Mouse (Mus musculus) midbrain, embryonic 10.5 days (tissue): ENCODE measurements around the gene Nav2. TPM values are rescaled to one million over a fixed set of nuclear protein-coding genes. Genes with fewer than 3 reads are reported as not detected.

Source experiments
- DNase-seq: peaks from one replicate; pipeline ENCODE4 v3.0.0-alpha.2; 2017; ENCODE audit warnings: low spot score
- H3K27ac ChIP-seq: fragments of 300-500 bp; sonication (generic); replicated peaks from 2 replicates; pipeline ENCODE4 v1.5.1; 2016; ENCODE audit warnings: mild to moderate bottlenecking
- H3K27me3 ChIP-seq: fragments of 300-500 bp; sonication (generic); 2 replicates; pipeline ENCODE4 v1.6.1; 2016; ENCODE audit warnings: low read depth, mild to moderate bottlenecking; ENCODE audit not compliant: poor library complexity, severe bottlenecking
- H3K36me3 ChIP-seq: fragments of 300-500 bp; sonication (generic); 2 replicates; pipeline ENCODE4 v1.6.1; 2016; ENCODE audit warnings: mild to moderate bottlenecking, moderate library complexity
- H3K4me1 ChIP-seq: fragments of 300-500 bp; sonication (generic); 2 replicates; pipeline ENCODE4 v1.6.1; 2016
- H3K4me3 ChIP-seq: fragments of 300-500 bp; sonication (generic); 2 replicates; pipeline ENCODE4 v1.5.1; 2016; ENCODE audit warnings: mild to moderate bottlenecking, moderate library complexity
- H3K9me3 ChIP-seq: fragments of 300-500 bp; sonication (generic); replicated peaks from 2 replicates; pipeline ENCODE4 v1.6.1; 2016; ENCODE audit warnings: mild to moderate bottlenecking
- WGBS: fragments of 180-500 bp; shearing (Covaris S2); methylation state at CpG from one replicate; pipeline ENCODE4 v1.1.7; 2016; 5-methylcytosine and 5-hydroxymethylcytosine counted together
- polyA plus RNA-seq: library from polyadenylated mRNA; unstranded; fragments of >200 nt; fragmentation: Nextera tagmentation; extraction: Ambion mirVana; gene quantifications from 2 replicates; pipeline ENCODE4 v1.2.1, GENCODE M21; 2016

Nav2 gene
- polyA plus RNA-seq, 1 experiment from 2014 or later = 13.7 TPM

DNA sequence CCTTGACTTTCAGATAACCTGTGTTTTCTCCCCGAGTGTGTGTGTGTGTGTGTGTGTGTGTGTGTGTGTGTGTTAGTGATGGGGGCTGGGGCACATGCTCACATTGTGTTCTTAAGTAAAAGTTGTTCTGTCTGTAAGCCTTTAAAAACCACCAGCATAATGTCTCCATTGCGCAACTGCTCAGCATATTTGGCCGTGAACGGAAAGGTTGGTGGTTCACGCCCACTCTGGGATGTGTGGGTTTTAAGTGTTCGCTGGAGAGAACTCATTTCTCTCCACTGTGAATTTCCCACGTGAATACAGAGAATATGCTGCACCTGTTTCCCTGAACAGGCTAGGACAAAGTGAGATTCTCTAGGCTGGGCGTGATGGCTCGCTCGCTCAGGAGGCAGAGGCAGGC, 542.7 kb downstream of the Nav2 start:
- 87% methylated on average over 10 of the region's 10 CpGs for WGBS
- no peak for DNase-seq
- H3K4me1 ChIP-seq = peaks cover 21% of the 10 kb centered on the region
- H3K27ac ChIP-seq = peak overlapping the region; percentile 23; the same call in 1 of the 2 replicates
- peaks cover 9% of the 10 kb centered on the region for H3K27me3 ChIP-seq
- no peak overlapping the region for H3K4me3 ChIP-seq
- H3K36me3 ChIP-seq = peaks cover 25% of the 10 kb centered on the region
- H3K9me3 ChIP-seq = no peaks in the 10 kb centered on the region

GRCm38 (mm10) chr7:49452274-49452673, 543.8 kb downstream of the Nav2 start:
- Histone ChIP-seq H3K4me3 (no peak overlapping the region), H3K27me3 (peaks cover 9% of the 10 kb centered on the region), H3K4me1 (peaks cover 21% of the 10 kb centered on the region), H3K36me3 (peaks cover 25% of the 10 kb centered on the region), H3K9me3 (no peaks in the 10 kb centered on the region), H3K27ac (no peak overlapping the region; the same call in 1 of the 2 replicates)
- 79% methylated on average over 11 of the region's 11 CpGs for WGBS
- no peak for DNase-seq

DNA sequence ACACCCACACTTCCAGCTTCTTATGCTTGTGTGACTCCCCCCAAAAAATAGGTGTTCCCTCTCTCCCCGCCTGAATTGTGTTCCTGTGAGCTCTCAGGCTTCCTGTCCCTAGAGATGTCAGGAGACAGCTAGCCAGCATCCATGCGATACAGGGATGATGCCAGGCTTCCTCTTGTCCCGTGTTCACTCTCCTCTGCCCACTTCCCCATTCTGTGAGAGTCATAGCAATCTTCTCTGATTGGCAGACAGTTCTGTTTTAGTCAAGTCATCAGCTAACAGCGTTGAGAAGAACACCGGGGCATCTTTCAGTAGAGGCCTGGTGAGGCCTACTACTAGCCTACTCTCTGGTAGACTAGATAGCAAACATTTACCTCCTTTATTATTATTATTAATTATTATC, 546.1 kb downstream of the Nav2 start:
- no peak overlapping the region for H3K4me3 ChIP-seq
- WGBS = 87% methylated on average over 5 of the region's 5 CpGs
- peaks cover 12% of the 10 kb centered on the region for H3K4me1 ChIP-seq
- H3K9me3 ChIP-seq = no peaks in the 10 kb centered on the region
- no peak overlapping the region for H3K27ac ChIP-seq
- no peak for DNase-seq
- H3K27me3 ChIP-seq = peaks cover 5% of the 10 kb centered on the region
- H3K36me3 ChIP-seq = peaks cover 30% of the 10 kb centered on the region

DNA sequence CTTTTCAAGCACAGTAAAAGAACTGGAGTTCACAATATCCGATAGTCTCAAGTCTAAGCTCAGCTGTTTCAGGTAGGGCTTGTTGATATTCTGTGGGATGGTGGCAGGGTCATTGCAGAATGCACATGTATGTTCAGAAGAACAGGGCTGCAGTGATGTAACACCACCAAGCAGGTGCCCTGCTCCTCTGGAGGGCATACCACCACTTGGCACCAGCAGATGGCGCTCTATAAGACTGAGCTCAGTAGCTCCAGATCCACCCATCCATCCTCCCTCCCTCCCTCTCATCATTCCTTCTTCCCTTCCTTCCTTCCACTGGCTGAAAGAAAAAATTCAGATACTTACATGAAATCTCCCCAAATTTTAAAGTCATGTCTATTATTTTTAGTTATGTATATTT, 547.6 kb downstream of the Nav2 start:
- Histone ChIP-seq H3K4me3 (no peak overlapping the region), H3K4me1 (peaks cover under 1% of the 10 kb centered on the region; the same call in 1 of the 2 replicates), H3K9me3 (no peaks in the 10 kb centered on the region), H3K27me3 (no peaks in the 10 kb centered on the region; the same call in none of the 2 replicates), H3K36me3 (peaks cover 30% of the 10 kb centered on the region), H3K27ac (no peak overlapping the region)
- peak; percentile 62 for DNase-seq
- WGBS = 51% methylated on average over 2 of the region's 2 CpGs

DNA sequence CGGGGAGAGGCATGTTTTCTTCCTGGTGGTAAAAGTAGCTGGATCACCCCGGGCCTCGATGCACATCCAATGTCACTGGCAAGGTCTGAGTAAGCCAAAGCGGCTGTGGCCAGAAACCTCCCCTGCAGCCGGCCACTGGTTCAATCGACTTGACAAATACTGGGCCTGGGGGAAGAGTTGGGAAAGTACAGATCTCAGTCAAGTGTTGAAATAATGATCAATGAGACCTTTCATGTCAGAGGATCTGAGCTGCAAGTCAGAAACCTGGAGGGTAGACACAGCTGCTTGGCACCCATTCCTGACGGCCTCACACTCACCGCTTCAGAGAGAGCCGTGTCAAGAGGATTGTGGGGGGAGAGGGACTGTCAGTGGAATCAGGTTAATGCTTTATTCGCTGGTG, 548.9 kb downstream of the Nav2 start:
- no peak for DNase-seq
- 88% methylated on average over 10 of the region's 10 CpGs for WGBS
- Histone ChIP-seq H3K36me3 (peaks cover 31% of the 10 kb centered on the region), H3K4me3 (no peak overlapping the region), H3K27me3 (no peaks in the 10 kb centered on the region; the same call in 1 of the 2 replicates), H3K4me1 (no peaks in the 10 kb centered on the region), H3K9me3 (no peaks in the 10 kb centered on the region), H3K27ac (no peak overlapping the region)

- peaks cover 26% of the 10 kb centered on the region for H3K36me3 ChIP-seq
- WGBS = 89% methylated on average over 10 of the region's 10 CpGs
These were observed 549.4 kb downstream of the Nav2 start for GRCm38 (mm10) chr7:49457890-49458289.

DNA sequence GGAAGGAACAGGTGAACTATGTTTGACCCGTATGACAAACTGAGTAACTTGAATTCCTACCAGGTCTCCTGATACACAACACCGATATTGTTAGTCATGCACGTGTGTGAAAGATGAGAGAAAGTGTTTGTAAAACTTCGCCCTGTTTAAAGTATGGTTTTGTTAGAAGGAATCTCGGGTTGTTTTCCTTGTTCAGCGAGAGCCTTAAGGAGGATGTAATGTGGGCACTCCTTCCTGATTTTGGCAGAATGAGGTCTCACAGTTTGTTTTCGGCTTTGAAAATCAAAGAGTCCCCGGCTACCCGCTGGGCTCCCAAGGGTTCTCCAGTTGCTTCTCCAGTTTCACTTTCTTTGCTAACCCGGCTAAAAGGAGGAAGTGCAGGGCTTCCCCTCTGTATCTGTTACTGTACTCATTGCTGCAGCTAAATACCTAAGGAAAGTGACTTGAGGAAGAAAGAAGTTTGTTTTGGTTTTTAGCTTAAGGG, 553.9 kb downstream of the Nav2 start:
- H3K4me1 ChIP-seq = no peaks in the 10 kb centered on the region
- no peak overlapping the region for H3K4me3 ChIP-seq
- no peak for DNase-seq
- H3K36me3 ChIP-seq = peaks cover 29% of the 10 kb centered on the region
- no peak overlapping the region for H3K27ac ChIP-seq
- WGBS = 33% methylated on average over 10 of the region's 10 CpGs
- H3K27me3 ChIP-seq = no peaks in the 10 kb centered on the region
- no peaks in the 10 kb centered on the region for H3K9me3 ChIP-seq

More at GRCm38 (mm10) chr7:49457890-49458289, 549.4 kb downstream of the Nav2 start:
- Histone ChIP-seq H3K27me3 (no peaks in the 10 kb centered on the region; the same call in 1 of the 2 replicates), H3K9me3 (no peaks in the 10 kb centered on the region), H3K4me1 (no peaks in the 10 kb centered on the region), H3K4me3 (no peak overlapping the region), H3K27ac (no peak overlapping the region)
- no peak for DNase-seq

DNA sequence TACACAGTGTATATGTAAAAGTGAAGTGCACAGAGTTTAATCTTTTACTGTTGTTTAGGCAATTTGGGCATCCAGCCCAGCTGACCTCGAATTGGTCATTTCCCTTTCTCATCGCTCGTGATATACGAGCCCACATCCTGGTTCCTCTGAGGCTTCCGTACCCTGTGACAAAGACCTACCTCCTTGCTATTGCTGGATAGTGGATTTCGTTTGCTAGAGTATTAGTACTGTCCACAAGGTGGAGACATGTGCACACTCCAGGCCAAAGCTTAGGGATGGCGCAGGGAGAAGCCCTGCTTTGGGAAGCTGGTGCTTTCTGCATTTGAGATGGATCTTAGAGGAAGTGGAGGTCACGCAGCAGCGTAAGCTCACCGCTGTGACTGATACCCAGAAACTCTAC, 559.3 kb downstream of the Nav2 start:
- WGBS = 73% methylated on average over 10 of the region's 10 CpGs
- H3K4me3 ChIP-seq = no peak overlapping the region
- H3K36me3 ChIP-seq = peaks cover 21% of the 10 kb centered on the region
- no peaks in the 10 kb centered on the region for H3K9me3 ChIP-seq
- H3K4me1 ChIP-seq = 0 out of 2 replicates have a peak, but pooled peaks cover 4% of the 10 kb centered on the region
- H3K27me3 ChIP-seq = no peaks in the 10 kb centered on the region
- H3K27ac ChIP-seq = no peak overlapping the region
- DNase-seq = peak; percentile 32

DNA sequence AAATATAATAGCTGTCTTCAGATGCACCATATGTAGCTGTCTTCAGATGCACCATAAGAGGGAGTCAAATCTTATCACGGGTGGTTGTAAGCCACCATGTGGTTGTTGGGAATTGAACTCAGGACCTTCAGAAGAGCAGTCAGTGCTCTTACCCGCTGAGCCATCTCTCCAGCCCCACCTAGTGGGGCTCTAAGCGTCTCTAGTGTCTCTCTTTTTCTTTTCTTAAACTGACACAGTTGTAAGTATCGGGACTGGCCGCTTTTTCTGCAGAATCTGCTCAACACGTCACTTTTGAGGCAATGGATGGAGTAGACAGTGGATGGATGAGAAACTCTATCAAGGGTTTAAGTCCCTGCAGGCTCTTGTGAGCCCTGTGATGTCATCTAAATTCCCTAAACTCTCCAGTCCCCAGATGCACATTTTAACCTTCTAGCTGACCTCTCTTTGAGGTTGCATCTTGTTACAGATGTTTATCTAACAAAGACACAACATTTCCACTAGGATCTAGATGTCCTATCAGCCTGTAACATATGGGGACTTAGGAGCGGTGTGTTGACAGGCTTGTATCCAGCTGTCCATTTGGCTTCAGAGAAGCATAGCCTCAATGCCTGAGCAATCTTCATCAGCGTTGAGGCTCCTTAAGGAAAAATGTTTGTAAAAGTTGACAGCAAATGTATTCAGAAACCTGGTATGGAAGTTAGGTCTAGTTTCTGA, 560.1 kb downstream of the Nav2 start:
- DNase-seq = no peak
- H3K27me3 ChIP-seq = no peaks in the 10 kb centered on the region
- H3K36me3 ChIP-seq = peaks cover 21% of the 10 kb centered on the region
- WGBS = 82% methylated on average over 8 of the region's 8 CpGs
- H3K9me3 ChIP-seq = no peaks in the 10 kb centered on the region
- no peak overlapping the region for H3K4me3 ChIP-seq
- H3K27ac ChIP-seq = no peak overlapping the region
- H3K4me1 ChIP-seq = 0 out of 2 replicates have a peak, but pooled peaks cover 4% of the 10 kb centered on the region

DNA sequence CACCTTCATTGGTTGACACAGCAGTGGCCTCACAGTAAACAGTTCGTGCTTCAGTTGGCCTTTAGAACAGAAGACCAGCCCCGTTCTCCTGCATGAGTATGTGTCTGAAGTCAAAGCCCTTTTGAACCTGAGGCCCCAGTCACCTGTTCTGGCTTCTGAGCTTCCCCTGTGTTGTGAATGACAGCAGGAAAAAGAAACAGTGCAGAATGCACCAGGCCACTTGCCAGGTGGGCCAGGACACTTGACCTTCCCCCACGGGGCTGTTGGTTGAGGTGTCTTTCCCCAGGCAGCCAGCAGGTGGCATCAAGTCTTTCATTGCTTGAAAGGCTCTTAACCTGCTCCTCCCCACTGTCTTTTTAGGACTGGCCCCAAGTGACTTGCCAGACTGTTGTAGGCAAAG, 562.8 kb downstream of the Nav2 start:
- DNase-seq = peak; percentile 46
- 66% methylated on average over 3 of the region's 3 CpGs for WGBS

GRCm38 (mm10) chr7:49475282-49475681, 566.8 kb downstream of the Nav2 start:
- H3K27me3 ChIP-seq = no peaks in the 10 kb centered on the region
- H3K4me1 ChIP-seq = peaks cover 7% of the 10 kb centered on the region; the same call in 1 of the 2 replicates
- 91% methylated on average over 6 of the region's 6 CpGs for WGBS
- no peaks in the 10 kb centered on the region for H3K36me3 ChIP-seq
- H3K4me3 ChIP-seq = no peak overlapping the region
- no peak overlapping the region for H3K27ac ChIP-seq
- no peak for DNase-seq
- no peaks in the 10 kb centered on the region for H3K9me3 ChIP-seq

More for the DNA sequence above, 562.8 kb downstream of the Nav2 start:
- H3K27me3 ChIP-seq = no peaks in the 10 kb centered on the region
- H3K4me1 ChIP-seq = peaks cover 7% of the 10 kb centered on the region; the same call in 1 of the 2 replicates
- no peak overlapping the region for H3K4me3 ChIP-seq
- no peak overlapping the region for H3K27ac ChIP-seq
- no peaks in the 10 kb centered on the region for H3K9me3 ChIP-seq
- no peaks in the 10 kb centered on the region for H3K36me3 ChIP-seq

- Histone ChIP-seq H3K27ac (no peak overlapping the region), H3K36me3 (no peaks in the 10 kb centered on the region), H3K4me3 (no peak overlapping the region), H3K9me3 (no peaks in the 10 kb centered on the region), H3K4me1 (peaks cover 7% of the 10 kb centered on the region; the same call in 1 of the 2 replicates), H3K27me3 (no peaks in the 10 kb centered on the region)
- 92% methylated on average over 8 of the region's 8 CpGs for WGBS
- no peak for DNase-seq
These were observed 567.6 kb downstream of the Nav2 start for GRCm38 (mm10) chr7:49476163-49476562.

GRCm38 (mm10) chr7:49476666-49477065, 568.1 kb downstream of the Nav2 start:
- Histone ChIP-seq H3K4me3 (no peak overlapping the region), H3K27ac (no peak overlapping the region), H3K9me3 (no peaks in the 10 kb centered on the region), H3K4me1 (peaks cover 3% of the 10 kb centered on the region; the same call in 1 of the 2 replicates), H3K27me3 (no peaks in the 10 kb centered on the region), H3K36me3 (no peaks in the 10 kb centered on the region)
- WGBS = 62% methylated on average over 5 of the region's 5 CpGs
- peak; percentile 38 for DNase-seq
